Mouse (Mus musculus) heart, embryonic 14.5 days (tissue): Measurements from ENCODE around the gene Cdca3. TPM values are rescaled to one million over a fixed set of nuclear protein-coding genes. Genes with fewer than 3 reads are reported as not detected.
"Not testable (repeated sequence)": the region's sequence is repeated elsewhere in the genome, so short reads cannot be mapped to it uniquely, and the experiment has no call there.

Source experiments
- ATAC-seq: fragments of 200-750 bp; cut with Nextera tagmentation; 2 replicates; pipeline ENCODE4 v1.8.0; 2017; ENCODE audit warnings: low read depth, moderate TSS enrichment; ENCODE audit not compliant: insufficient number of reproducible peaks, insufficient read depth, low FRiP score
- H3K27ac ChIP-seq, 2 experiments: fragments of 200-500 bp in 1 of 2; fragments of 300-500 bp in 1 of 2; sonication (generic) in 1 of 2; replicated peaks in 1 of 2; 2 replicates each; pipeline ENCODE4 v1.5.1; 2012 to 2014; ENCODE audit warnings: low read depth in 2 of 2, low read length in 2 of 2, control low read depth in 1 of 2, mild to moderate bottlenecking in 1 of 2, mixed read lengths in 1 of 2; ENCODE audit not compliant: control insufficient read depth in 1 of 2, insufficient read depth in 1 of 2
- H3K27me3 ChIP-seq: fragments of 300-500 bp; sonication (generic); 2 replicates; pipeline ENCODE4 v1.6.1; 2014; ENCODE audit warnings: mild to moderate bottlenecking, low read length, control low read depth; ENCODE audit not compliant: control insufficient read depth, insufficient read depth
- H3K36me3 ChIP-seq: fragments of 300-500 bp; sonication (generic); 2 replicates; pipeline ENCODE4 v1.6.1; 2014; ENCODE audit warnings: mild to moderate bottlenecking, control low read depth, low read length, mixed read lengths; ENCODE audit not compliant: control insufficient read depth, insufficient read depth
- H3K4me1 ChIP-seq, 2 experiments: fragments of 200-500 bp in 1 of 2; fragments of 300-500 bp in 1 of 2; sonication (generic) in 1 of 2; 2 replicates each; pipeline ENCODE4 v1.6.1; 2012 to 2014; ENCODE audit warnings: low read length in 2 of 2, control low read depth in 1 of 2, mixed read lengths in 1 of 2; ENCODE audit not compliant: control insufficient read depth in 2 of 2, insufficient read depth in 2 of 2
- H3K4me2 ChIP-seq: fragments of 300-500 bp; sonication (generic); 2 replicates; pipeline ENCODE4 v1.6.1; 2014; ENCODE audit warnings: mild to moderate bottlenecking, low read length
- H3K4me3 ChIP-seq, 2 experiments: fragments of 200-500 bp in 1 of 2; fragments of 300-500 bp in 1 of 2; sonication (generic) in 1 of 2; 2 replicates each; pipeline ENCODE4 v1.5.1; 2012 to 2014; ENCODE audit warnings: low read length in 2 of 2, mild to moderate bottlenecking in 2 of 2, control low read depth in 1 of 2, low read depth in 1 of 2, moderate library complexity in 1 of 2; ENCODE audit not compliant: control insufficient read depth in 1 of 2, insufficient read depth in 1 of 2
- H3K9ac ChIP-seq: fragments of 300-500 bp; sonication (generic); 2 replicates; pipeline ENCODE4 v1.6.1; 2014; ENCODE audit warnings: mild to moderate bottlenecking, low read length
- H3K9me3 ChIP-seq: fragments of 300-500 bp; sonication (generic); 2 replicates; pipeline ENCODE4 v1.6.1; 2016; ENCODE audit warnings: low read length, control low read depth; ENCODE audit not compliant: control insufficient read depth
- WGBS: fragments of 180-500 bp; shearing (Covaris S2); extraction: QIAGEN DNeasy Blood & Tissue Kit; methylation state at CpG from one replicate; pipeline ENCODE4 v1.1.7; 2014; 5-methylcytosine and 5-hydroxymethylcytosine counted together
- polyA plus RNA-seq: library from polyadenylated mRNA; unstranded; fragments of >200 nt; fragmentation: Nextera tagmentation; extraction: Ambion mirVana; gene quantifications from 2 replicates; pipeline ENCODE4 v1.2.1, GENCODE M21; 2014

The Cdca3 gene
- polyA plus RNA-seq, 1 experiment from 2014 or later, result 139 TPM

DNA sequence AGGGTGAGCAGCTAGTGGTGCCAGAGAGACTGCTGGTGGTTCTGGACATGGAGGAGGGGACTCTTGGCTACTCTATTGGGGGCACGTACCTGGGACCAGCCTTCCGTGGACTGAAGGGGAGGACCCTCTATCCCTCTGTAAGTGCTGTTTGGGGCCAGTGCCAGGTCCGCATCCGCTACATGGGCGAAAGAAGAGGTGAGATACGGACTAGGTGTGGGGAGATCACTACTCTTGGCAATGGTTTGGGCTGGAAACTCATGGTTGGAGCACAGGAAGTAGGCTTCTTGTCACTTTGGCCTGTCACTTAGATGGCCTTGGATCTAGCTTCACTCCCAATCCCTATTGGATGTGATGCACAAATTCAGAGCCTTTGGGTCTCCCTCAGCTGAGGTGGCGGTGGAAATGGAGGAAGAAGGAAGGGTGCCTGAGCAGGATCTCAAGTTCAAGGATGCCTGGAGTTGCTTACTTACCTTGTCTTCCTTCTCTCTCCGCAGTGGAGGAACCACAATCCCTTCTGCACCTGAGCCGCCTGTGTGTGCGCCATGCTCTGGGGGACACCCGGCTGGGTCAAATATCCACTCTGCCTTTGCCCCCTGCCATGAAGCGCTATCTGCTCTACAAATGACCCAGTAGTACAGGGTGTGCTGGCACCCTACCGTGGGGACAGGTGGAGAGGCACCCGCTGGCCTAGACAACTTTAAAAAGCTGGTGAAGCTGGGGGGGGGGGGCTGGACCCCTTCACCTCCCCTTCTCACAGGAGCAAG lies 19.4 kb upstream of the Cdca3 start:
- WGBS, result 37% methylated on average over 14 of the region's 14 CpGs
- peak overlapping the region; percentile 91 for H3K9ac ChIP-seq
- peaks cover 27 to 62% of the 10 kb centered on the region in 2 experiments for H3K4me1 ChIP-seq

DNA sequence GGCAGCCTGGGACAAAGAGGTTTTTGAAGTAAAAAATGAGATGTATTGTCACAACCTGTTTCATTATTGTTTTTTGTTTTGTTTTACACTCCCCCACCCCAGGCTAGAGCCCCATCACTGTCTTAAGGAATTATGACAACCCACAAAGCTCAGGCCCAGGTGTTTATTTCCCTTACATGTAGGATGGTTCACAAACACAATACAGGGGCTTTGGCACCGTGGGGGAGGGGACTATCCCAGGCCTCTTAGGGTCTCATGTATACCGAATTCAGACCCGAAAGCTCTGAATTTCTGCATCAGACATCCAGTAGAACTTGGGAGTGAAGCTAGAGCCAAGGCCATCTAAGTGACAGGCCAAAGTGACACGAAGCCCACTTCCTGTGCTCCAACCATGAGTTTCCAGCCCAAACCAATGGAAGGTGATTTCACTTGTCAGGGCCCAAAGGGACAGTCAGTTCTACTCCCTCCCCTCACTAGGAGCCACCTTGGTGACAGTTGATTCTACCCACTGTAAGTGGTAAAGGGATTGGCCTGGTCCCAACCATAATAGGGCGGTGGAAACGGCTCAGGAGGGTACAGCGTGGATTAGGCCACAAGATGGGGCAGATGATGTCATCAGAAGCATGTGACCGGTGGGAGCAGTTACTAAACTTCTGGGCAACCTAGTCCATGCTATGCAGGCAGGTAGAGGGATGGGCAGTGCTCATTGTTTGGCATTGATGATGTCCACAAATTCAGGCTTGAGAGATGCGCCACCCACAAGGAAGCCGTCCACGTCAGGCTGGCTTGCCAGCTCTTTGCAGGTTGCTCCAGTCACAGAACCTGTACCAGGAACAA lies 18.6 kb upstream of the Cdca3 start:
- peak overlapping the region; percentile 98; the same call in 1 of the 2 replicates for H3K4me2 ChIP-seq
- not testable (repeated sequence) for H3K9me3 ChIP-seq, H3K4me3 ChIP-seq, ATAC-seq, H3K27me3 ChIP-seq, H3K9ac ChIP-seq
- H3K27ac ChIP-seq, result peak overlapping the region in 1 of 2 experiments; percentile 96; a peak in 2 of 4 replicates
- H3K36me3 ChIP-seq, result peaks cover 38% of the 10 kb centered on the region
- WGBS, result 72% methylated on average over 11 of the region's 11 CpGs
- H3K4me1 ChIP-seq, result peaks cover 27 to 57% of the 10 kb centered on the region in 2 experiments

More for the DNA sequence above, 19.4 kb upstream of the Cdca3 start:
- Histone ChIP-seq H3K27me3 (no peaks in the 10 kb centered on the region), H3K4me3 (peak overlapping the region; percentile 68 to 76), H3K9me3 (no peaks in the 10 kb centered on the region), H3K27ac (peak overlapping the region; percentile 31 to 96), H3K36me3 (peaks cover 30% of the 10 kb centered on the region), H3K4me2 (peak overlapping the region; percentile 98)
- 0 out of 2 replicates have a peak, but pooled peaks have one; percentile 0 for ATAC-seq

DNA sequence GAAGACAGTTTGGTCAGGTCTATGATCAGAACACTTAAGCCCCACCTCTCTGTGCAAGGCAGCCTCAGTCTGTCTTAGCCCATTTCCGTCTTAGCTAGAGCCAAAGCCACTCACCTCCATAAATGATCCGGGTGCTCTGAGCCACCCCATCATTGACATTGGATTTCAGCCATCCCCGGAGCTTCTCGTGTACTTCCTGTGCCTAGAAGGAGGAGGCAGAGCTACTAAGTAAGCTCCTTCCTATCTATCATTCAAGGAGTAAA lies 18.0 kb upstream of the Cdca3 start:
- Histone ChIP-seq H3K27me3 (no peaks in the 10 kb centered on the region), H3K9me3 (no peaks in the 10 kb centered on the region), H3K9ac (no peak overlapping the region; the same call in 1 of the 2 replicates), H3K4me2 (peak overlapping the region; percentile 74; the same call in 1 of the 2 replicates), H3K4me3 (no peak overlapping the region), H3K4me1 (peaks cover 23 to 51% of the 10 kb centered on the region in 2 experiments), H3K27ac (0 out of 4 replicates have a peak overlapping the region, but pooled peaks of 1 of the 2 experiments have one; percentile 99), H3K36me3 (peaks cover 42% of the 10 kb centered on the region)
- 54% methylated on average over 4 of the region's 4 CpGs for WGBS
- no peak for ATAC-seq

- H3K27me3 ChIP-seq, result no peaks in the 10 kb centered on the region
- H3K27ac ChIP-seq, result peak overlapping the region; percentile 95 to 99
- WGBS, result 71% methylated on average over 24 of the region's 24 CpGs
- ATAC-seq, result no peak
- H3K9me3 ChIP-seq, result no peaks in the 10 kb centered on the region
- peak overlapping the region; percentile 74 for H3K4me2 ChIP-seq
- peak overlapping the region; percentile 59 to 90 for H3K4me3 ChIP-seq
- H3K36me3 ChIP-seq, result peaks cover 48% of the 10 kb centered on the region
- H3K9ac ChIP-seq, result peak overlapping the region; percentile 99
- H3K4me1 ChIP-seq, result peaks cover 23 to 49% of the 10 kb centered on the region in 2 experiments
Observed at GRCm38 (mm10) chr6:124811701-124812560, 17.4 kb upstream of the Cdca3 start.

DNA sequence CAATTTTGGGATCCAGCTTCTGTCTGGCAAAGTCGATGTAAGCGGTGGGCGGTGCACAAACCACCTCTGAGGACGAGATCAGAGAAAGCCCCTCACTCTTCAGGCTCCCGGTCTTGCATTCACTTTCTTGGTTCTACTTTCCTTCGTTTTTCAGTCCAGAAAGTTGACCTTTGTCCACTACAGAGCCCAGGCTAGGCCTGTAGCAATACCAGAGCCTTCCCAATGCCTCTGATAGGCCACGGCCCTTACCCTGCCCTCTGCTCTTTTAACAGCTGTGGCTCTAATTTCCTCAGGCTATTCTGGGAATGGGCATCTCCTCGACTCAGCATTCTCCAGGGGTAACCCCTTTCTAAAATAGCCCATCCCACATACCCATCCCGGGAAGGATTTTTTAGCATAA lies 16.5 kb upstream of the Cdca3 start:
- Histone ChIP-seq H3K9ac (peak overlapping the region; percentile 99), H3K36me3 (peaks cover 58% of the 10 kb centered on the region), H3K4me2 (peak overlapping the region; percentile 74), H3K9me3 (no peaks in the 10 kb centered on the region), H3K27me3 (no peaks in the 10 kb centered on the region), H3K4me3 (peak overlapping the region; percentile 59 to 90), H3K4me1 (peaks cover 23 to 42% of the 10 kb centered on the region in 2 experiments), H3K27ac (peak overlapping the region; percentile 95 to 99)
- no peak for ATAC-seq
- 13% methylated on average over 9 of the region's 9 CpGs for WGBS

DNA sequence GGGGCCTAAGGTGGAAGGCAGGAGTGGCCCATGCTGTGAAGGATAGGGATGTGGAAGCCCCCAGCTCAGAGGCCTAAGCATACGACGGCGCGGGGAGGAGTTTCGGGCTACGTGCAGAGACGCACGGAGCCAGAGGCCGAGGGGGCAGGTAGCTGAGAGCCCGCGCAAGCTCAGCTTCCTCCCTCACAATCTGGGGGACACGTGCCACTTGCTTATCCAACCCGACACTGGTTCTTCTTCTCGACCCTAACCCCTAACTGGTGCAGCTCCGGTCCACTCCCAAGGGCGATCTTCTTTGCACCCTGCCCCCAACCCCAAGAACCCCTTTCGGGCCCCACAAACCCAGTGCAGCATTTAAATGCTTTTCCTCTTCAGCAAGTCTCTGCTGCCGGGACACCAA lies 15.9 kb upstream of the Cdca3 start:
- WGBS, result under 1% methylated on average over 18 of the region's 18 CpGs
- Histone ChIP-seq H3K4me3 (peak overlapping the region; percentile 59 to 90), H3K9ac (peak overlapping the region; percentile 99), H3K36me3 (peaks cover 64% of the 10 kb centered on the region), H3K9me3 (no peaks in the 10 kb centered on the region), H3K27ac (peak overlapping the region; percentile 95 to 99), H3K4me1 (peaks cover 18 to 36% of the 10 kb centered on the region in 2 experiments), H3K27me3 (no peaks in the 10 kb centered on the region), H3K4me2 (peak overlapping the region; percentile 74)
- peak; percentile 51 for ATAC-seq

GRCm38 (mm10) chr6:124813933-124814332 lies 15.4 kb upstream of the Cdca3 start, which contains the start of gene Tpi1:
Gene Tpi1 (minus strand): TSS chr6:124814296.
- 0% methylated on average over 22 of the region's 22 CpGs for WGBS
- Histone ChIP-seq H3K4me2 (peak within 1 kb of the TSS; percentile 74), H3K27me3 (no peaks in the 10 kb centered on the region), H3K9ac (peak within 1 kb of the TSS; percentile 99), H3K36me3 (peaks cover 68% of the 10 kb centered on the region), H3K27ac (peak within 1 kb of the TSS; percentile 95 to 99), H3K4me1 (peaks cover 18 to 36% of the 10 kb centered on the region in 2 experiments), H3K9me3 (no peaks in the 10 kb centered on the region), H3K4me3 (peak within 1 kb of the TSS; percentile 59 to 90)
- ATAC-seq, result peak; percentile 79
